Mouse (Mus musculus): ENCODE data around the gene Mettl15.

Mettl15 gene

GRCm38 (mm10) chr2:109182993-109183392 lies 97.6 kb downstream of the Mettl15 start:
- no peak for DNase-seq (ENCODE audit: low read depth in 1 of 2, low spot score in 2 of 2)

DNA sequence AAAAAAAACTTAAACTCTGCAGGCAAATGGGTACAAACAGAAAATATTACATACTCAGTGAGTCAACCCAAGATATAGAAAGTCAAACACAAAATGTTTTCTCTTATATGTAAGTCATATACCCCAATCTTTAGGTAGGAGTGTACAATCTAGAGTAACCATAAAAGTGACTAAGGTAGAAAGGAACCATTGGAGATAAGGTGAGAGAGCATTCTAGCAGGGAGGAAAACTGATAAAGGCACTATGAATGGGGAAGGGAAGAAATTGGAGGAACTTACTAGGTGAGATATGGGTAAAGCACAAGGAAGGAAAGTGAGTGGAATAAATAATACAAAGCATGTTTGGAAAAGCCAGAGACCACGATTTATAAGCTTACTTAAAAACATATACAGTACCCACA lies 122.0 kb downstream of the Mettl15 start:
- no peak for DNase-seq (ENCODE audit: low read depth in 1 of 2, low spot score in 2 of 2)

DNA sequence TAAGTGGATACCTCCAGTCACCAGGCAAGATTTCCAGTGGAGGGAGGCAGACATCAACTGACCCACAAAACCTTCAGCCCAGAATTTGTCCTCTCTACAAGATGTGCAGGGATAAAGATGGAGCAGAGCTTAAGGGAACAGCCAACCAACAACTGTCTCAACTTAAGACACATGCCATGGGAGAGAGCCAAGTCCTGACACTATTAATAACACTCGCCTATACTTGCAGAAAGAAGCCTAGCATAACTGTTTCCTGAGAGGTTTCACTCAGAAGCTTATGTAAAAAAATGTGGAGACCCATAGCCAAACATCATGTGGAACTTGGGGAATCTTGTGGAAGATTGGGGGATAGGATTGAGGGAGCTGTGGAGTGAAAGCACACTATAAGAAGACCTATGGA lies 124.4 kb downstream of the Mettl15 start:
- no peak for DNase-seq (ENCODE audit: low read depth in 1 of 2, low spot score in 2 of 2)

DNA sequence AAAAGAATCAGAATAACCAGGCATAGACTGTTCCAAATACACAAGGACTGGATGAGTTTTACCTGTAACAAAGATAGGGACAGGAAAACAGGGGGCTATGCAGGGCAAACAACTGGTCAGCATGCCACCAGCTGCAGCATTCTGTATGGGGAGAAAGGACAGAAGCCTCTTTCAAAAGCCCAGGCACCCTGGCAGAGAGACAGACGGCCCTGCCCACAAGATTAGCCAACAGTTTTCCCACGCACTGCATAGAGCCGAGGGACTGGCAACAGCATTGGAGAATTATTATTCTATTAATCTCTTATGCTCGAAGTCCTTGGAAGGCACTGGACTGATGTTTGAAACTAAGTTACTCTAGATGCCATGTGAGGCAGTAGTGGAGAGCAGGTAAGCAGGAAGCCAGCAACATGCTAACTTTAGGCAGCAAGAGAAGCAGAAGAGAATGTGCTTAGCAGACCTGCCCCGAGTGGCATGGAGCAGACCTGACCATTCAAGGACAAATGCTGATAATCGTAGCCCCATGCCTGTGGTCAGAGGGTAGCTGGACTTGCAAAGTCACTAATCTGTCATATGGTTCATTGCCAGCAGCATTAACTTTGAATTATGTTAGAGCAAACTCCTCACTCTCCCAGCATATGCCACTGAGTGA lies 127.0 kb downstream of the Mettl15 start:
- DNase-seq (ENCODE audit: low read depth in 1 of 2, low spot score in 2 of 2), result no peak

GRCm38 (mm10) chr2:109147292-109147691 lies 133.3 kb downstream of the Mettl15 start:
- DNase-seq (ENCODE audit: low read depth in 1 of 2, low spot score in 2 of 2), result no peak

- DNase-seq (ENCODE audit: low read depth in 1 of 2, low spot score in 2 of 2), result no peak
These were observed 136.1 kb downstream of the Mettl15 start for GRCm38 (mm10) chr2:109144410-109144809.

DNA sequence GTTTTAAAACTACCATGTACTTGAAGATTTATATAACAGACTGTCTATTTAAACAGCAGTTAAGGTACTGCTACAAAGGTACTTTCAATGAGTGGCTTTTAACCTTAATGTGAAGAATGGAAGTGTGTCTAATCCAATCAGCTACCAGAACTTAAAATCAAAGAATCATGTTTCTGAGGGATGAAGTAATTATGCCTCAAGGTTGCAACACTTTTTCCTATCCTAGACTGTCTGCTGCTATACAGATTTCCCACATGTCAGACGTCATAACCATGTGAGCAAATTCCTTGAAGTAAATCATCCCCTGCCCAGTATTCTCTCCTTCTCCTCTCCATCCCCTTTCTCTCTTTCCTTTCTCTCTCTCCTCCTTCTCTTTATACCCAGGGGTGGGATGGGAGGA lies 140.2 kb downstream of the Mettl15 start:
- DNase-seq (ENCODE audit: low read depth in 1 of 2, low spot score in 2 of 2), result no peak

DNA sequence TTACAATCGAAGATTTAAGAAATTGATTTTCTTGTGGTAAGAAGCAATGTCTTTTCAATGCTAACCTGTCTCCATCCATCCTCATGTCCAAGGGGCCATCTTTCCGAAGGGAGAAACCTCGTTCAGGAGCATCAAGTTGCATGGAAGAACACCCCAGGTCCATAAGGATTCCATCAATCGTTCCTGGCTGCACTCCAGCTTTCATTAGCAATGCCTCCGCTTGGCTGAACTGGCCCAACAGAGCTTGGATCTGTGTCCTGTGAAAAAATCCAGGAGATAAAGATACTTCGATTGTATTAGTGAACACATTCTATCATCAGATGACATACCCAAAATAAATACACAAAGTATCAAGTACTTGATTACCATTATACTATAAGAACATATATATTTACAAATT lies 143.3 kb downstream of the Mettl15 start:
- DNase-seq (ENCODE audit: low read depth in 1 of 2, low spot score in 2 of 2), result no peak

DNA sequence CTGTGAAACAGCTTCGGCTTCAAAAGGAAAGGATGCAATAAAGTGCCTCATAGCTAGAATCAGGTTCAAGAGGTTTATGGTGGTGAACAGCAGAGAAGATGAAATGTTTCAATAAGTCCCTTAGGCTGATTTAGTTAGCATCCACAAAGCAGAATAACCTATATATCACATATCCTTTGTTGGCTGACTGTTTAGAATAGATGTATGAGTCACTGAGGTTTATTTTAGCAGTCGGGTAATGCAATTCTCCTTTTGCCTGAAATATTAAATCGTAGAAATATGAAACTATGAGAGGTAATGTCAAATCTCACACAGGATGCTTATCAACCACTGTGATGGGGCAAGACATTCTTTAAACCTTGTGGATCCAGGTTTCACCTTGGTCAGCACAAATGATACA lies 149.8 kb downstream of the Mettl15 start:
- no peak for DNase-seq (ENCODE audit: low read depth in 1 of 2, low spot score in 2 of 2)

DNA sequence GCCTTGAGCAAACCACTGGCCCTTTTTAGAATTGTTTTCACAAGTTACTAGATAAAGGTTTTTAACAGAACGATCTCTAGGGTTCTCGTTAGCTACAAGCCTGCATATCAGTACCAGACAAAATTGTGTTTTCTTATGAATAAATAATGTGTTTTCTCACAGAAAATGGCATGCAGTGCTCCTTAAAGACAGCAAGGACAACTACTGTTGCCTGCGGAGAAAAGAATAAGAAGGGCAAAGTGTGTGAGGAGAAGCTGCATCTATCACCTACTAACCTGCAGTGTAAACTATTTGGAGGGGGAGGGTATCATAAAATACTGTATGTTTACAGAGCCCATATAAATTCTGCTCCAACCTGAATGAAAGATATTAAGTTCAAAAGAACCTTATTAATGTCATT lies 150.6 kb downstream of the Mettl15 start:
- no peak for DNase-seq (ENCODE audit: low read depth in 1 of 2, low spot score in 2 of 2)

GRCm38 (mm10) chr2:109105773-109106484 lies 174.6 kb downstream of the Mettl15 start:
- DNase-seq (ENCODE audit: low read depth in 1 of 2, low spot score in 2 of 2), result no peak

DNA sequence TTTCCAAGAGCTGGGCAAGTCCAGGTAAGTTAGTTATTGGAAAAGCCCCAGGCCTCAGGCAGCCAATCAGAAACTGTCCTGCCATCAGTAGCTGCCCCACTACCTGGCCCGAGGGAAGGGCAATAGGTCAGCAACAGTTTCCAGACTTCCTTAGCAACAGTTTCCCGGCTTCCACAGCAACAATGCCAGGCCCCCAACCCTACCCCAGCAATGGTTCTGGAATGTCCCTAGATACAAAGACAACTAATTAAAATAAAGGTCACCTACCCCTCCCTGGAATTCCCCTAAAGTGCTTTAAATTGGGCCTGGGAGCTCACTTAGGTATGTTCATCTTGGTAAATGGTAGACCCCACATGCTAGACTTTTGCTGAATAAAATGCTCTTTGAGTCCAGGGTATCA lies 230.9 kb downstream of the Mettl15 start:
- DNase-seq (ENCODE audit: low read depth in 1 of 2, low spot score in 2 of 2), result no peak

Measured in monocyte, adult 2 months (primary cell).